In genomic region chr3:99193576-99193975, GRCm38 (mm10) we compare ENCODE assay signal across 14 mouse cellular contexts. TPM values are rescaled to one million over a fixed set of nuclear protein-coding genes. Genes with fewer than 3 reads are reported as not detected.
"Had no signal": no experiment of that assay in that cellular context is flagged by ENCODE, and none has a peak within 500 bp of the region (broad histone marks: within the 10 kb centered on the region; RNA-seq: fewer than 3 reads in every experiment).

No protein-coding gene starts in this region.

- H3K27me3 ChIP-seq: limb, embryonic 12.5 days; liver, embryonic 13.5 days; midbrain, embryonic 12.5 days; stomach, embryonic 15.5 days had no signal

- H3K4me1 ChIP-seq: limb, embryonic 12.5 days; liver, embryonic 13.5 days; midbrain, embryonic 12.5 days; stomach, embryonic 15.5 days had no signal

- H3K9ac ChIP-seq: limb, embryonic 12.5 days; liver, embryonic 13.5 days; midbrain, embryonic 12.5 days; stomach, embryonic 15.5 days had no signal

- H3K36me3 ChIP-seq: limb, embryonic 12.5 days; midbrain, embryonic 12.5 days; stomach, embryonic 15.5 days had no signal

- H3K27ac ChIP-seq: liver, embryonic 13.5 days; midbrain, embryonic 12.5 days; stomach, embryonic 15.5 days had no signal

- H3K4me2 ChIP-seq: limb, embryonic 12.5 days; liver, embryonic 13.5 days; midbrain, embryonic 12.5 days; stomach, embryonic 15.5 days had no signal

- H3K9me3 ChIP-seq: limb, embryonic 12.5 days; liver, embryonic 13.5 days; midbrain, embryonic 12.5 days; stomach, embryonic 15.5 days had no signal

- ATAC-seq: intestine, embryonic 16.5 days; midbrain, embryonic 16.5 days had no signal

- DNase-seq: kidney, adult 2 months; kidney, postnatal 25 days; layer of hippocampus, adult 9-11 months; layer of hippocampus, postnatal 36 days; liver, embryonic 13.5 days; lung, adult 18-20 months; right cerebral cortex, postnatal 14 days had no signal

- H3K4me3 ChIP-seq: limb, embryonic 12.5 days; liver, embryonic 13.5 days; midbrain, embryonic 12.5 days; stomach, embryonic 15.5 days had no signal

RNA-seq across cellular contexts. Expression of gene Tbx15, which starts 46.6 kb away (rescaled TPM):
- total RNA-seq: megakaryocyte-erythroid progenitor cell, adult 5-6 weeks had no signal
- polyA plus RNA-seq: spleen, adult 2 months had no signal
